Mouse (Mus musculus) CH12.LX (cell line): Measurements from ENCODE around the gene H2-Aa.

Experiments
- CTCF ChIP-seq, 2 experiments: IDR thresholded peaks in 1 of 2; conservative IDR thresholded peaks in 1 of 2; 2 replicates each; pipeline ENCODE4 v1.5.1; 2011 to 2012; ENCODE audit warnings: low read depth in 2 of 2, low read length in 2 of 2, improper control_type of control experiment in 1 of 2, inconsistent platforms in 1 of 2, mild to moderate bottlenecking in 1 of 2, moderate library complexity in 1 of 2
- E2F4 ChIP-seq: IDR thresholded peaks from 2 replicates; pipeline ENCODE4 v1.6.1; 2011; ENCODE audit warnings: low read depth, low read length, improper control_type of control experiment; ENCODE audit not compliant: insufficient replicate concordance
- EP300 ChIP-seq: IDR thresholded peaks from 2 replicates; pipeline ENCODE4 v1.6.1; 2011; ENCODE audit warnings: low read length, improper control_type of control experiment
- ETS1 ChIP-seq: conservative IDR thresholded peaks from 2 replicates; pipeline ENCODE4 v1.6.1; 2012; ENCODE audit warnings: low read depth, mild to moderate bottlenecking, inconsistent platforms, low read length, improper control_type of control experiment, moderate library complexity
- HCFC1 ChIP-seq: IDR thresholded peaks from 2 replicates; pipeline ENCODE4 v1.6.1; 2012; ENCODE audit warnings: low read depth, mild to moderate bottlenecking, inconsistent platforms, low read length, improper control_type of control experiment
- JUN ChIP-seq: IDR thresholded peaks from 2 replicates; pipeline ENCODE4 v1.6.1; 2011; ENCODE audit warnings: low read depth, mild to moderate bottlenecking, low read length, improper control_type of control experiment, moderate library complexity; ENCODE audit not compliant: insufficient read depth
- MAFK ChIP-seq: IDR thresholded peaks from 2 replicates; pipeline ENCODE4 v1.6.1; 2011; ENCODE audit warnings: low read length, improper control_type of control experiment; ENCODE audit not compliant: insufficient replicate concordance
- MYC ChIP-seq: IDR thresholded peaks from 2 replicates; pipeline ENCODE4 v1.6.1; 2011; ENCODE audit warnings: low read depth, mild to moderate bottlenecking, improper control_type of control experiment, low read length
- POLR2A ChIP-seq: IDR thresholded peaks from 2 replicates; pipeline ENCODE4 v1.6.1; 2011; ENCODE audit warnings: low read depth, mild to moderate bottlenecking, improper control_type of control experiment, low read length
- SIN3A ChIP-seq: IDR thresholded peaks from 2 replicates; pipeline ENCODE4 v1.6.1; 2012; ENCODE audit warnings: low read length, improper control_type of control experiment, inconsistent platforms
- TCF12 ChIP-seq: IDR thresholded peaks from 2 replicates; pipeline ENCODE4 v1.6.1; 2014; ENCODE audit warnings: low read depth, mild to moderate bottlenecking, inconsistent platforms, low read length, improper control_type of control experiment
- USF1 ChIP-seq: IDR thresholded peaks from 2 replicates; pipeline ENCODE4 v1.6.1; 2014; ENCODE audit warnings: low read depth, mild to moderate bottlenecking, inconsistent platforms, low read length, improper control_type of control experiment
- ZMIZ1 ChIP-seq: IDR thresholded peaks from 2 replicates; pipeline ENCODE4 v1.6.1; 2012; ENCODE audit warnings: low read depth, mild to moderate bottlenecking, inconsistent platforms, low read length, improper control_type of control experiment
- ZNF384 ChIP-seq: IDR thresholded peaks from 2 replicates; pipeline ENCODE4 v1.6.1; 2012; ENCODE audit warnings: low read depth, low read length, improper control_type of control experiment, inconsistent platforms

DNA sequence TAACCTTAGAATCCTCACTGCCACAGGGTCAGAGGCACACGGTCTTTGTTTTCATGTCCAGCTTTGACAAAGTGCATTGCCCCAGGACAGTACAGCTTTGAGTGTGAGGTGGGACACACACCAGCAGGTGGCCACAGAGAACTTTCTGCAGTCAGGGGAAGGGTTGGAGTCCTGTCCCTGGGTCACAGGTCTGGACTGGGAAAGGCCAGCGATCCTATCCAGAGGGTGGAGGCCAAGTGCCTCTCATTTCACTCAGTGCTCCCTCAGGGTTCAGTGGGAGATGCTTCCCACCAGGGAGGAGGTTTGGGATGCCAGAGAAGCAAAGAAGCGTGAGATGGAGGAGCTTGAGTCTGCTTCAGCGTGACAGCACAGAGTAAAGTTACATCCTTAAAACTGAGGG lies 36.0 kb downstream of the H2-Aa start:
- TF ChIP-seq HCFC1 (no peak), E2F4 (no peak), CTCF (conservative IDR thresholded peaks at IDR 0.05 in 1 of 2, IDR thresholded peaks at IDR 0.05 in 1 of 2; ENCODE audit: low read depth in 2 of 2, low read length in 2 of 2) (peak; percentile 22 to 72; a peak in 3 of 4 replicates), POLR2A (no peak), SIN3A (no peak), ZNF384 (no peak), JUN (no peak), USF1 (no peak), MYC (no peak), MAFK (no peak), TCF12 (no peak), ETS1 (no peak), ZMIZ1 (no peak), EP300 (no peak)
